Mouse (Mus musculus) heart, embryonic 14.5 days (tissue): Measurements from ENCODE around the gene Tbc1d9b. TPM values are rescaled to one million over a fixed set of nuclear protein-coding genes. Genes with fewer than 3 reads are reported as not detected.

Experiments used
- ATAC-seq: fragments of 200-750 bp; cut with Nextera tagmentation; 2 replicates; pipeline ENCODE4 v1.8.0; 2017; ENCODE audit warnings: low read depth, moderate TSS enrichment; ENCODE audit not compliant: insufficient number of reproducible peaks, insufficient read depth, low FRiP score
- H3K27ac ChIP-seq, 2 experiments: fragments of 200-500 bp in 1 of 2; fragments of 300-500 bp in 1 of 2; sonication (generic) in 1 of 2; replicated peaks in 1 of 2; 2 replicates each; pipeline ENCODE4 v1.5.1; 2012 to 2014; ENCODE audit warnings: low read depth in 2 of 2, low read length in 2 of 2, control low read depth in 1 of 2, mild to moderate bottlenecking in 1 of 2, mixed read lengths in 1 of 2; ENCODE audit not compliant: control insufficient read depth in 1 of 2, insufficient read depth in 1 of 2
- H3K27me3 ChIP-seq: fragments of 300-500 bp; sonication (generic); 2 replicates; pipeline ENCODE4 v1.6.1; 2014; ENCODE audit warnings: mild to moderate bottlenecking, low read length, control low read depth; ENCODE audit not compliant: control insufficient read depth, insufficient read depth
- H3K36me3 ChIP-seq: fragments of 300-500 bp; sonication (generic); 2 replicates; pipeline ENCODE4 v1.6.1; 2014; ENCODE audit warnings: mild to moderate bottlenecking, control low read depth, low read length, mixed read lengths; ENCODE audit not compliant: control insufficient read depth, insufficient read depth
- H3K4me1 ChIP-seq, 2 experiments: fragments of 200-500 bp in 1 of 2; fragments of 300-500 bp in 1 of 2; sonication (generic) in 1 of 2; 2 replicates each; pipeline ENCODE4 v1.6.1; 2012 to 2014; ENCODE audit warnings: low read length in 2 of 2, control low read depth in 1 of 2, mixed read lengths in 1 of 2; ENCODE audit not compliant: control insufficient read depth in 2 of 2, insufficient read depth in 2 of 2
- H3K4me2 ChIP-seq: fragments of 300-500 bp; sonication (generic); 2 replicates; pipeline ENCODE4 v1.6.1; 2014; ENCODE audit warnings: mild to moderate bottlenecking, low read length
- H3K4me3 ChIP-seq, 2 experiments: fragments of 200-500 bp in 1 of 2; fragments of 300-500 bp in 1 of 2; sonication (generic) in 1 of 2; 2 replicates each; pipeline ENCODE4 v1.5.1; 2012 to 2014; ENCODE audit warnings: low read length in 2 of 2, mild to moderate bottlenecking in 2 of 2, control low read depth in 1 of 2, low read depth in 1 of 2, moderate library complexity in 1 of 2; ENCODE audit not compliant: control insufficient read depth in 1 of 2, insufficient read depth in 1 of 2
- H3K9ac ChIP-seq: fragments of 300-500 bp; sonication (generic); 2 replicates; pipeline ENCODE4 v1.6.1; 2014; ENCODE audit warnings: mild to moderate bottlenecking, low read length
- H3K9me3 ChIP-seq: fragments of 300-500 bp; sonication (generic); 2 replicates; pipeline ENCODE4 v1.6.1; 2016; ENCODE audit warnings: low read length, control low read depth; ENCODE audit not compliant: control insufficient read depth
- WGBS: fragments of 180-500 bp; shearing (Covaris S2); extraction: QIAGEN DNeasy Blood & Tissue Kit; methylation state at CpG from one replicate; pipeline ENCODE4 v1.1.7; 2014; 5-methylcytosine and 5-hydroxymethylcytosine counted together
- polyA plus RNA-seq: library from polyadenylated mRNA; unstranded; fragments of >200 nt; fragmentation: Nextera tagmentation; extraction: Ambion mirVana; gene quantifications from 2 replicates; pipeline ENCODE4 v1.2.1, GENCODE M21; 2014

Tbc1d9b gene
- polyA plus RNA-seq, 1 experiment from 2014 or later, result 28.7 TPM

- Histone ChIP-seq H3K4me2 (no peak overlapping the region), H3K9me3 (no peaks in the 10 kb centered on the region), H3K4me3 (no peak overlapping the region), H3K27me3 (no peaks in the 10 kb centered on the region), H3K4me1 (no peaks in the 10 kb centered on the region; a peak in 1 of 4 replicates), H3K27ac (no peak overlapping the region), H3K36me3 (peaks cover 9% of the 10 kb centered on the region), H3K9ac (no peak overlapping the region)
- ATAC-seq, result no peak
- WGBS, result 93% methylated on average over 3 of the region's 3 CpGs
These were observed 61.1 kb downstream of the Tbc1d9b start for GRCm38 (mm10) chr11:50192278-50192677.

GRCm38 (mm10) chr11:50194070-50194469 is 62.9 kb downstream of the Tbc1d9b start:
- H3K9ac ChIP-seq, result no peak overlapping the region
- 73% methylated on average over 7 of the region's 7 CpGs for WGBS
- peaks cover 19% of the 10 kb centered on the region for H3K36me3 ChIP-seq
- H3K4me1 ChIP-seq, result no peaks in the 10 kb centered on the region; a peak in 1 of 4 replicates
- H3K27me3 ChIP-seq, result no peaks in the 10 kb centered on the region
- H3K27ac ChIP-seq, result no peak overlapping the region
- no peak overlapping the region for H3K4me2 ChIP-seq
- no peak overlapping the region for H3K4me3 ChIP-seq
- no peak for ATAC-seq
- no peaks in the 10 kb centered on the region for H3K9me3 ChIP-seq

- Histone ChIP-seq H3K4me3 (no peak overlapping the region), H3K4me2 (no peak overlapping the region), H3K27ac (no peak overlapping the region), H3K9me3 (no peaks in the 10 kb centered on the region), H3K36me3 (peaks cover 26% of the 10 kb centered on the region), H3K4me1 (no peaks in the 10 kb centered on the region; a peak in 1 of 4 replicates), H3K9ac (no peak overlapping the region), H3K27me3 (no peaks in the 10 kb centered on the region)
- 67% methylated on average over 4 of the region's 4 CpGs for WGBS
- ATAC-seq, result no peak
These were observed 63.6 kb downstream of the Tbc1d9b start for GRCm38 (mm10) chr11:50194793-50195192.

- no peaks in the 10 kb centered on the region for H3K9me3 ChIP-seq
- no peak overlapping the region for H3K27ac ChIP-seq
- no peaks in the 10 kb centered on the region for H3K4me1 ChIP-seq
- no peak overlapping the region for H3K4me3 ChIP-seq
- WGBS, result 86% methylated on average over 4 of the region's 4 CpGs
- no peak overlapping the region for H3K9ac ChIP-seq
- no peak for ATAC-seq
- H3K27me3 ChIP-seq, result no peaks in the 10 kb centered on the region
- H3K4me2 ChIP-seq, result no peak overlapping the region
- peaks cover 53% of the 10 kb centered on the region for H3K36me3 ChIP-seq
These were observed 66.3 kb downstream of the Tbc1d9b start for GRCm38 (mm10) chr11:50197500-50197899.

- Histone ChIP-seq H3K9me3 (no peaks in the 10 kb centered on the region), H3K4me3 (no peak overlapping the region), H3K9ac (no peak overlapping the region), H3K4me2 (no peak overlapping the region), H3K4me1 (no peaks in the 10 kb centered on the region), H3K27ac (no peak overlapping the region), H3K36me3 (peaks cover 61% of the 10 kb centered on the region), H3K27me3 (no peaks in the 10 kb centered on the region)
- no peak for ATAC-seq
- WGBS, result 84% methylated on average over 3 of the region's 5 CpGs
These were observed 67.1 kb downstream of the Tbc1d9b start for GRCm38 (mm10) chr11:50198219-50198846.

GRCm38 (mm10) chr11:50198916-50199315 is 67.7 kb downstream of the Tbc1d9b start:
- ATAC-seq, result no peak
- H3K9ac ChIP-seq, result no peak overlapping the region
- H3K9me3 ChIP-seq, result no peaks in the 10 kb centered on the region
- H3K4me1 ChIP-seq, result no peaks in the 10 kb centered on the region
- peaks cover 66% of the 10 kb centered on the region for H3K36me3 ChIP-seq
- H3K27ac ChIP-seq, result no peak overlapping the region
- no peaks in the 10 kb centered on the region for H3K27me3 ChIP-seq
- H3K4me3 ChIP-seq, result no peak overlapping the region
- no peak overlapping the region for H3K4me2 ChIP-seq
- 87% methylated on average over 2 of the region's 2 CpGs for WGBS

GRCm38 (mm10) chr11:50200613-50201012 is 69.4 kb downstream of the Tbc1d9b start:
- Histone ChIP-seq H3K36me3 (peaks cover 83% of the 10 kb centered on the region), H3K4me3 (no peak overlapping the region), H3K4me2 (no peak overlapping the region), H3K9me3 (no peaks in the 10 kb centered on the region), H3K27ac (no peak overlapping the region), H3K9ac (no peak overlapping the region), H3K27me3 (no peaks in the 10 kb centered on the region), H3K4me1 (no peaks in the 10 kb centered on the region)
- WGBS, result 81% methylated on average over 8 of the region's 8 CpGs
- no peak for ATAC-seq

- Histone ChIP-seq H3K4me3 (no peak overlapping the region), H3K27ac (no peak overlapping the region), H3K27me3 (no peaks in the 10 kb centered on the region), H3K4me2 (no peak overlapping the region), H3K9me3 (no peaks in the 10 kb centered on the region), H3K36me3 (peaks cover 93% of the 10 kb centered on the region), H3K4me1 (no peaks in the 10 kb centered on the region), H3K9ac (no peak overlapping the region)
- 90% methylated on average over 3 of the region's 3 CpGs for WGBS
- ATAC-seq, result no peak
These were observed 70.4 kb downstream of the Tbc1d9b start for GRCm38 (mm10) chr11:50201590-50201989.
